Mouse (Mus musculus) embryonic stem cell, embryonic (primary cell): Measurements from ENCODE around the gene Btbd35f28.
"Not testable (repeated sequence)": the region's sequence is repeated elsewhere in the genome, so short reads cannot be mapped to it uniquely, and the experiment has no call there.

Experiments
- CTCF ChIA-PET, 4 experiments: fragments of 300-600 bp in 2 of 4; fragments of 350-600 bp in 2 of 4; sonication (Branson Sonifier 250); formaldehyde crosslinking; loops; one replicate each; lab custom pipeline; 2022; ENCODE audit warnings: inconsistent platforms in 2 of 4; lab: Charles Lee
- POLR2A ChIA-PET, 4 experiments: fragments of 300-600 bp in 2 of 4; fragments of 350-600 bp in 2 of 4; sonication (Branson Sonifier 250); formaldehyde crosslinking; loops; one replicate each; lab custom pipeline; 2022; ENCODE audit warnings: antibody characterized with exemption in 4 of 4, inconsistent platforms in 1 of 4; lab: Charles Lee

Gene Btbd35f28

DNA sequence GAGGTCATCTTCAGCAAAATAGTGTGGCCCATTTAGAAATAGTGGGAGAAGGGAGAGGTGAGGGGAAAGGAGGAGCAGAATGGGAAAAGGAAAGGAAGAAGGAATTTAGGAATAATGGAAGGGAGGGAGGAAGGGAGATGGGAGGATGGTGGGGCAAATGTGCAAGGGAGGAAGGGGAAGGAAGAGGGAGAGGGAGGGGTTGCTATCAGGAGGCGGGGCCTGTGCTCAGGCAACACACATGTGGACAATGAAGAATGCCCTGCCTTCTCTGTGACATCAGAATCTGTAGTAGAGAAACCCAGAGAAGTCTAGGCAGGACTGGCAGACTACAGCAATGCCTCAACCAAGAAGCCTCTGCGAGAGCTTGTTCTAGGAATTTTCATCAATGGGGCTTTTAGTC, at the start of gene Btbd35f28:
Gene Btbd35f28, plus strand, starts transcription at position 301 of the 400 bp plus-strand sequence.
- POLR2A ChIA-PET, CTCF ChIA-PET: not testable (repeated sequence)
